Mouse (Mus musculus): Measurements from ENCODE around the gene Sumf2.

- TF ChIP-seq CTCF (IDR thresholded peaks at IDR 0.05; ENCODE audit: insufficient read depth, low read length), result no peak
- no peak for TF ChIP-seq POLR2A (IDR thresholded peaks at IDR 0.05; ENCODE audit: borderline replicate concordance, extremely low read depth, low read depth, low read length)
Observed at GRCm38 (mm10) chr5:129909591-129909990, 62.8 kb downstream of the Sumf2 start.
